Mouse (Mus musculus) embryo, embryonic 11 days (tissue): Measurements from ENCODE around the gene Trappc10.

Source experiments
- DNase-seq: peaks from one replicate; pipeline ENCODE4 v3.0.0-alpha.2; 2015

The Trappc10 gene

GRCm38 (mm10) chr10:78159252-78159878 lies 85.1 kb downstream of the Trappc10 start:
- DNase-seq, result peak; percentile 71

- DNase-seq, result no peak
These were observed 86.4 kb downstream of the Trappc10 start for GRCm38 (mm10) chr10:78158041-78158440.

GRCm38 (mm10) chr10:78156926-78157325 lies 87.5 kb downstream of the Trappc10 start:
- DNase-seq, result no peak

GRCm38 (mm10) chr10:78148834-78149766 lies 95.3 kb downstream of the Trappc10 start:
- no peak for DNase-seq

- no peak for DNase-seq
These were observed 96.5 kb downstream of the Trappc10 start for GRCm38 (mm10) chr10:78147908-78148441.

- no peak for DNase-seq
These were observed 100.5 kb downstream of the Trappc10 start for GRCm38 (mm10) chr10:78143727-78144505.

GRCm38 (mm10) chr10:78140843-78141242 lies 103.6 kb downstream of the Trappc10 start:
- no peak for DNase-seq

- DNase-seq, result no peak
These were observed 104.2 kb downstream of the Trappc10 start for GRCm38 (mm10) chr10:78140251-78140600.

- DNase-seq, result no peak
These were observed 104.7 kb downstream of the Trappc10 start for GRCm38 (mm10) chr10:78139572-78140250.

- DNase-seq, result peak; percentile 43
These were observed 105.5 kb downstream of the Trappc10 start for GRCm38 (mm10) chr10:78138812-78139523.

- DNase-seq, result no peak
These were observed 107.2 kb downstream of the Trappc10 start for GRCm38 (mm10) chr10:78137191-78137590.
